Mouse (Mus musculus) heart, embryonic 10.5 days (tissue): ENCODE results near the gene Sox9. TPM values are rescaled to one million over a fixed set of nuclear protein-coding genes. Genes with fewer than 3 reads are reported as not detected.

Experiments used
- DNase-seq: peaks from one replicate; pipeline ENCODE4 v3.0.0-alpha.2; 2017; ENCODE audit warnings: low spot score
- H3K27ac ChIP-seq: fragments of 300-500 bp; sonication (generic); 2 replicates; pipeline ENCODE4 v1.5.1; 2016; ENCODE audit warnings: mild to moderate bottlenecking
- H3K27me3 ChIP-seq: fragments of 300-500 bp; sonication (generic); 2 replicates; pipeline ENCODE4 v1.6.1; 2016; ENCODE audit warnings: mild to moderate bottlenecking; ENCODE audit not compliant: poor library complexity, insufficient read depth, severe bottlenecking
- H3K36me3 ChIP-seq: fragments of 300-500 bp; sonication (generic); 2 replicates; pipeline ENCODE4 v1.6.1; 2016; ENCODE audit warnings: mild to moderate bottlenecking, moderate library complexity
- H3K4me1 ChIP-seq: fragments of 300-500 bp; sonication (generic); 2 replicates; pipeline ENCODE4 v1.6.1; 2016; ENCODE audit warnings: mild to moderate bottlenecking
- H3K4me3 ChIP-seq: fragments of 300-500 bp; sonication (generic); 2 replicates; pipeline ENCODE4 v1.5.1; 2016; ENCODE audit warnings: mild to moderate bottlenecking, moderate library complexity
- H3K9me3 ChIP-seq: fragments of 300-500 bp; sonication (generic); 2 replicates; pipeline ENCODE4 v1.6.1; 2016; ENCODE audit warnings: mild to moderate bottlenecking, moderate library complexity
- WGBS: fragments of 180-500 bp; shearing (Covaris S2); methylation state at CpG from one replicate; pipeline ENCODE4 v1.1.7; 2016; 5-methylcytosine and 5-hydroxymethylcytosine counted together
- polyA plus RNA-seq: library from polyadenylated mRNA; unstranded; fragments of >200 nt; fragmentation: Nextera tagmentation; extraction: Ambion mirVana; gene quantifications from 2 replicates; pipeline ENCODE4 v1.2.1, GENCODE M21; 2016

Sox9 gene
- 40.6 and 56.9 TPM in 2 replicates for polyA plus RNA-seq

- 0% methylated on average over 15 of the region's 15 CpGs for WGBS
- Histone ChIP-seq H3K9me3 (no peaks in the 10 kb centered on the region), H3K36me3 (no peaks in the 10 kb centered on the region), H3K4me3 (peak within 1 kb of the TSS; percentile 73), H3K27ac (peak within 1 kb of the TSS; percentile 76), H3K27me3 (peaks cover 65% of the 10 kb centered on the region), H3K4me1 (peaks cover 44% of the 10 kb centered on the region)
- DNase-seq = peak; percentile 94
Observed at GRCm38 (mm10) chr11:112781994-112782356, at the start of gene Sox9. Gene Sox9 (plus strand): TSS chr11:112782224.

- H3K27ac ChIP-seq = no peak overlapping the region
- H3K4me3 ChIP-seq = no peak overlapping the region
- H3K4me1 ChIP-seq = peaks cover 13% of the 10 kb centered on the region
- no peaks in the 10 kb centered on the region for H3K9me3 ChIP-seq
- no peak for DNase-seq
- 0 out of 2 replicates have a peak, but pooled peaks cover 5% of the 10 kb centered on the region for H3K27me3 ChIP-seq
- 71% methylated on average over 7 of the region's 7 CpGs for WGBS
- H3K36me3 ChIP-seq = no peaks in the 10 kb centered on the region
Observed at GRCm38 (mm10) chr11:112732401-112732800, 49.6 kb upstream of the Sox9 start.

GRCm38 (mm10) chr11:112737071-112737470, 45.0 kb upstream of the Sox9 start:
- 48% methylated on average over 5 of the region's 5 CpGs for WGBS

GRCm38 (mm10) chr11:112739681-112740080, 42.3 kb upstream of the Sox9 start:
- DNase-seq = no peak
- Histone ChIP-seq H3K4me3 (no peak overlapping the region), H3K9me3 (no peaks in the 10 kb centered on the region), H3K4me1 (no peaks in the 10 kb centered on the region), H3K27me3 (no peaks in the 10 kb centered on the region), H3K36me3 (no peaks in the 10 kb centered on the region), H3K27ac (no peak overlapping the region)
- 61% methylated on average over 1 of the region's 1 CpGs for WGBS

More at GRCm38 (mm10) chr11:112737071-112737470, 45.0 kb upstream of the Sox9 start:
- no peaks in the 10 kb centered on the region for H3K9me3 ChIP-seq
- H3K4me1 ChIP-seq = no peaks in the 10 kb centered on the region
- H3K36me3 ChIP-seq = no peaks in the 10 kb centered on the region
- H3K27me3 ChIP-seq = no peaks in the 10 kb centered on the region
- no peak overlapping the region for H3K4me3 ChIP-seq
- no peak for DNase-seq
- no peak overlapping the region for H3K27ac ChIP-seq

- DNase-seq = no peak
- no peaks in the 10 kb centered on the region for H3K4me1 ChIP-seq
- no peak overlapping the region for H3K4me3 ChIP-seq
- WGBS = 55% methylated on average over 4 of the region's 4 CpGs
- H3K9me3 ChIP-seq = no peaks in the 10 kb centered on the region
- 0 out of 2 replicates have a peak, but pooled peaks cover 4% of the 10 kb centered on the region for H3K27me3 ChIP-seq
- H3K27ac ChIP-seq = no peak overlapping the region
- H3K36me3 ChIP-seq = no peaks in the 10 kb centered on the region
Observed at GRCm38 (mm10) chr11:112756516-112756915, 25.5 kb upstream of the Sox9 start.

GRCm38 (mm10) chr11:112758056-112758455, 24.0 kb upstream of the Sox9 start:
- Histone ChIP-seq H3K9me3 (no peaks in the 10 kb centered on the region), H3K4me3 (no peak overlapping the region), H3K27ac (no peak overlapping the region), H3K4me1 (no peaks in the 10 kb centered on the region), H3K36me3 (no peaks in the 10 kb centered on the region), H3K27me3 (0 out of 2 replicates have a peak, but pooled peaks cover 4% of the 10 kb centered on the region)
- 57% methylated on average over 9 of the region's 9 CpGs for WGBS
- DNase-seq = no peak

GRCm38 (mm10) chr11:112766956-112767355, 15.1 kb upstream of the Sox9 start:
- Histone ChIP-seq H3K27me3 (peaks cover 14% of the 10 kb centered on the region), H3K36me3 (no peaks in the 10 kb centered on the region), H3K9me3 (no peaks in the 10 kb centered on the region), H3K4me1 (no peaks in the 10 kb centered on the region), H3K27ac (no peak overlapping the region), H3K4me3 (no peak overlapping the region)
- WGBS = 77% methylated on average over 4 of the region's 4 CpGs
- DNase-seq = no peak

GRCm38 (mm10) chr11:112767531-112768041, 14.4 kb upstream of the Sox9 start:
- 70% methylated on average over 15 of the region's 15 CpGs for WGBS
- no peaks in the 10 kb centered on the region for H3K9me3 ChIP-seq
- no peaks in the 10 kb centered on the region for H3K4me1 ChIP-seq
- H3K36me3 ChIP-seq = no peaks in the 10 kb centered on the region
- no peak overlapping the region for H3K4me3 ChIP-seq
- DNase-seq = no peak
- peaks cover 14% of the 10 kb centered on the region for H3K27me3 ChIP-seq
- no peak overlapping the region for H3K27ac ChIP-seq

GRCm38 (mm10) chr11:112772791-112773355, 9.2 kb upstream of the Sox9 start:
- Histone ChIP-seq H3K36me3 (no peaks in the 10 kb centered on the region), H3K27ac (no peak overlapping the region; the same call in 1 of the 2 replicates), H3K4me1 (0 out of 2 replicates have a peak, but pooled peaks cover 8% of the 10 kb centered on the region), H3K4me3 (no peak overlapping the region), H3K27me3 (peaks cover 49% of the 10 kb centered on the region), H3K9me3 (no peaks in the 10 kb centered on the region)
- 44% methylated on average over 11 of the region's 11 CpGs for WGBS
- no peak for DNase-seq

GRCm38 (mm10) chr11:112779762-112780161, 2.3 kb upstream of the Sox9 start:
- H3K4me1 ChIP-seq = peaks cover 38% of the 10 kb centered on the region
- H3K9me3 ChIP-seq = no peaks in the 10 kb centered on the region
- no peak overlapping the region for H3K27ac ChIP-seq
- no peak for DNase-seq
- H3K4me3 ChIP-seq = no peak overlapping the region
- peaks cover 74% of the 10 kb centered on the region for H3K27me3 ChIP-seq
- no peaks in the 10 kb centered on the region for H3K36me3 ChIP-seq
- under 1% methylated on average over 10 of the region's 10 CpGs for WGBS

GRCm38 (mm10) chr11:112780394-112780920, 1.6 kb upstream of the Sox9 start:
- 3% methylated on average over 19 of the region's 19 CpGs for WGBS
- DNase-seq = no peak
- Histone ChIP-seq H3K36me3 (no peaks in the 10 kb centered on the region), H3K4me1 (peaks cover 44% of the 10 kb centered on the region), H3K4me3 (no peak overlapping the region), H3K27me3 (peaks cover 73% of the 10 kb centered on the region), H3K27ac (no peak overlapping the region), H3K9me3 (no peaks in the 10 kb centered on the region)

GRCm38 (mm10) chr11:112781035-112781911, 751 bp upstream of the Sox9 start:
- no peak for DNase-seq
- Histone ChIP-seq H3K36me3 (no peaks in the 10 kb centered on the region), H3K27ac (peak overlapping the region; percentile 65), H3K27me3 (peaks cover 68% of the 10 kb centered on the region), H3K4me3 (peak overlapping the region; percentile 73), H3K4me1 (peaks cover 44% of the 10 kb centered on the region), H3K9me3 (no peaks in the 10 kb centered on the region)
- WGBS = under 1% methylated on average over 48 of the region's 49 CpGs
